Mouse (Mus musculus): ENCODE measurements around the gene Synm.

- TF ChIP-seq CTCF (IDR thresholded peaks at IDR 0.05) = no peak
- TF ChIP-seq EP300 (IDR thresholded peaks at IDR 0.05) = no peak
Measured at GRCm38 (mm10) chr7:67681078-67681477, 78.5 kb downstream of the Synm start.
